Mouse (Mus musculus) 3134 (cell line): ENCODE results near the gene Cyba.

ENCODE experiments used
- DNase-seq: peaks from one replicate; pipeline ENCODE4 v3.0.0-alpha.2; 2011; ENCODE audit warnings: low spot score; ENCODE audit not compliant: insufficient read length; ENCODE audit errors: extremely low read depth

Cyba gene

DNA sequence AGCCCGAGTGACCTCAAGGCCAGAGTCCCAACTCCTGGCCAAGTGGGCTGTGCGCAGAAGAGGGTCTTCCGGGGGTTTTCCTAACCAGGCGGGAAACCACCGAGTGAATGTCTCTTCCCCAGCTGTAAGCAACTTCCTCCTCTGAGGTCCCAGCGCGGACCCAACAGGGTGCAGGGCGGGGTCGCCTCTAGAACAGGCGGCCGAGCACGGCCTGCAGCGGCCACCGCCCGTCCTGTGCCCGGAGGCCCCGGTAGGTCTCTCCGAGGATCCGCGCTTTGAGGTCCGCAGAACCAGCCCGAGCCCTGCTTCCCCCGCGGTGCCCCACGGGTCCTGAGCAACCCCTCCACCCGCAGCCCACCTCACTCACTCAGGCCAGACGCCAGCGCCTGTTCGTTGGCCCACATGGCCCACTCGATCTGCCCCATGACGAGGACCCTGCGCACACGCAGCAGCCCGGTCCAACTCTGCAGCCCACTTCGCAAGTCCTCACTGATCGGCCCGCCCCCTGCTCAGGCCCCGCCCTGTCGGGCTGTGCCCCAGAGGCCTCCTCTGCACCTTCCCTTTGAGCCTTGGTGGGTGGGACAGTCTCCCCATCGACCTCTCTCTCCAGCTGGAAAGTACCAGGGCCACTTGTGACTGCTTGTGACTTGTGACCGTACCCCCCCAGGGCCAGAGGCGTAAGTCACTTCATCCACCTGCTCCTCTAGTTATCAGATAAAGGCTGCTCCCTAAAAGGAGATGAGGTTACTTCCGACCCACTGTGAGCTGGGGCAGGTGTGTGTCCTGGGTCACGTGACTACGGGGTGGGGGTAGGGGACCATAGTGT lies at the start of gene Cyba:
Gene Cyba (minus strand): TSS at position 488 of the 826 bp plus-strand sequence.
- peak; percentile 29 for DNase-seq

DNA sequence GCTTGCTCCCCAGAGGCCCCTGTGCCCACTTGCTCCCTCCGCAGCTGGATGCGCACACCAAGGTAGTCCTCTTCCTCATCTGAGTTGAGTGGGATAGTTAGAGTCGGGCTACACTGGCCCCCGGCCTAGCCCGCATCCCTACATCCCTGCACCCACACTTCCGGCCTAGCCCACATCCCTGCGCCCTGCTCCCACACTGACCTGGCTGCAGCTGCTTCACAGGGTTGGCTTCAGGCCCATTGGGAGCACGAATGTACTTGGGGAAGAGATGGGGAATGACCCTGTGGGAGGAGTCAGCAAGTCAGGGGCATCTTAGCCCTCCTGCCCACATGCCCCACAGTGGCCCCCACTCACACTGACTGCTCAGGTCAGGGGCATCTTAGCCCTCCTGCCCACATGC lies 49.7 kb upstream of the Cyba start:
- DNase-seq, result no peak

DNA sequence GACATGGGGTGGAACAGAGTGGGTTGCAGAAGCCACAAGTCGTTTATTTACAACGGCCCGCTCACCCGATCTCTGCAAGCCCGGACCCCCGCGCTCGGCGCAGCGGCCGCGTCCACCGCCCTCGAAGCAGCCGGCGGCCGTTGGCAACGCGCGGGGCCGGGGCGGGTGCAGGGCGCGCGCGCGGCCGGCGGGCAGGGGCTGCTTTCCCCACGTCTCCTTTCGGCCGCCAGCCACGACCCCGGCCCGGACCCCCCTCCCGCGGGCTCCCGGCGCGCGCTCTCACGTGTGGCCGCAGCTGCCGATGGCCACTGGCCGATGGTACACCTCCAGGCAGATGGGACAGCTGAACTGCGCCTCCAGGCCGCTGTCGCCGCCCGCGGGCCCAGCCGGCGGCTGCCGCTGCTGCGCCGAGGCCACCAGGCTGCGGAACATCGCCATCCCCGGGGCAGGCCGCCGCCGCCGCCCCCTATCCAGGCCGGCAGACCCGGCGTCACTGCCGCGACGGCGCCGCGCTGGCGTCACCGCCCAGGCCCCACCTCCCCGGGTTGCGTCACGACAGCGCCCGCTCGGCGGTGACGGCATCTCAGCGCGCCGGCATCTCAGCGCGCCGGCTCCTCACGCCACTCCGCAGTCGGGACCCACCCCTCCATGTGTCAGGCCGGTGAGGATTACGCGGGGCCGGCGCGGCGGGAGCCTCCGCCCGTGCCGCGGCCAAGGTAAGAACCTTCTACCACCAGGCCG lies 43.0 kb upstream of the Cyba start, which contains the start of the genes Rnf166 and Ctu2:
Gene Rnf166 (minus strand): TSS at position 485 of the 741 bp plus-strand sequence.
Gene Ctu2 (plus strand): TSS at position 564 of the 741 bp plus-strand sequence.
- DNase-seq, result peak; percentile 83

DNA sequence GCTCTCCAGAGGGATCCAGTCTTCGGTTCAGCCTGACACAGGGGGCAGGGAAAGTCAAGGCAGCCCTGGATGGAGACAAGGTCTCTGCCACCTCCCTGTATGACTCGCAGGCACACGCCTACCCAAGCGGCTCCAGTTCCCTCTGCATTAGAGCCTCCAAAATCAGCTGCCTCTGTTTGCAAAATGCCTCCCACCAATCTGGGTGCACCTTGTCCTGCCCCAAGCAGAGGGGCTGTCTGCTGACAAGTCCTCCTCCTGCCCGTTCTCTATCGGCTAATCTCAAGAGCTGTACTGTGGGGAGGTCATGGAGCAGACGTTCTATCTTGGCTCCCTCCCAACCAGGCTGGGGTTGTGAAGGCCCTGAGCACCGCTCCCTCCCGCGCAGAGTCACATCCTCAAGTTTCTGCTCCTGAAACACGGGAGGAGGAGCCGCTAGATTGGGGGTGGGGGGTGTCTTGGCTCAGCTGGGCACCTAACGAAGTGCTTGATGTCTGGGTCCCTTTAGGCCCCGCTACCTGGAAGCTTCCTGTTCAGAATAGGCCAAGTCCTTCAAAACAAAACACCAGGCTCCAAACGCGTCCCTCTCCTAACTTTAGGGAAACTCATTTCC lies 42.3 kb upstream of the Cyba start:
- peak; percentile 49 for DNase-seq

GRCm38 (mm10) chr8:122473911-122474421 lies 41.2 kb upstream of the Cyba start:
- no peak for DNase-seq

DNA sequence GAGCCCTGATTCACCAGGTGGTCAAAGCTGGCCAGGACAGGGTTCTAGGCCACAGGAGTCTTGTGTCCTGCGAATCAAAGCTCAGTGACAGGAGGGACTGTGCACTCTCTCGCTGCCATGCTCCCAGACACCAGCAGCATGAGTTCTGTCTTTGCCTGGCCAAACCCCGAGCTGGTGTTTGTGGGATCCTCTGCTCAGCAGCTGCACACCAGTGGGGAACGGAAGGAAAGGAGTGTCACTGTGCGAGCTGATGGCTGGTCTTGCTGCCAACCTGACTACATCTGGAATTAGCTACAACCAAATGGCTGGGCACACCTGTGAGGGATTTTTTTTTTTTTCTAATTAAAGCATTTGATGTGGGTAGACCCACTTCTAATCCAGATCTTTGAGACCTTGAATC lies 38.0 kb upstream of the Cyba start:
- DNase-seq, result no peak

DNA sequence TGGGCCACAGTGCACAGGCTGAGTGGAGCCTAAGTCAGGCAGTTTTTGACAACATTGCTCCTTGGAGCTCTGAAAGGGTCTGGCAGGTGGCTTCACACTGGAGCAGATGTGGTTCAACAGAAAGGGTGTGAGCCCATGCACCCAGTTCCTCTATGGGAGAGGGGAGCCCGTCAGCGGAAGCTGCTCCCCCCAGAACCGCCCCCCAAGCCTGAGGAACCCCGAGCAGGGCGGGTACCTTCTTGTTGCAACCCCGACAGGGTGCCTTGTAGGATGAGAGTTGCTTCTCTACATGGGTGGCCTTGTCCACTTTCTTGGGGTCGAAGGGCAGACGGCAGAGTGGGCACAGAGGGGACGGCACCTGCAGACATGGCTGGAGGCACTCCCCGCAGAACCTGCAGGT lies 37.2 kb upstream of the Cyba start:
- no peak for DNase-seq

GRCm38 (mm10) chr8:122469407-122469806 lies 36.7 kb upstream of the Cyba start:
- no peak for DNase-seq

GRCm38 (mm10) chr8:122467816-122468215 lies 35.1 kb upstream of the Cyba start:
- DNase-seq, result no peak

DNA sequence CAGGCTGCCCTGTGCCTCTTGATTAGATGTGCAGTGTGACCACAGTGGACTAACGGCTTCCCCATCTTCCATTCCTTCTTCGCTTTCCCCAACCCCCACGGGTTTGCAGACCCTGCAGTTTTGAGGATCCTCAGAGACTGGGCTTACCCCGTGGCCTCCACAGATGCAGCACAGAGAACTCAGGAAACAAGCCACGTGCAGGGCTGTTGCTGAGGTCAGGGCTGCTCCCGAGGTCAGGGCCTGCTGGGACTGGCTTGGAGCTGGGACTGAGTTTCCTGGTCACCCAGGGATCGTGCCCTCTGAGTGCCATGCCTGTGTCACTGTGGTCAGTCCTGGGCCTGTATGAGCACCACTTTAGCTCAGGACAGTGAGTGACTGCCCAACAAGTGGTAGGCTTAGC lies 32.3 kb upstream of the Cyba start:
- DNase-seq, result no peak

DNA sequence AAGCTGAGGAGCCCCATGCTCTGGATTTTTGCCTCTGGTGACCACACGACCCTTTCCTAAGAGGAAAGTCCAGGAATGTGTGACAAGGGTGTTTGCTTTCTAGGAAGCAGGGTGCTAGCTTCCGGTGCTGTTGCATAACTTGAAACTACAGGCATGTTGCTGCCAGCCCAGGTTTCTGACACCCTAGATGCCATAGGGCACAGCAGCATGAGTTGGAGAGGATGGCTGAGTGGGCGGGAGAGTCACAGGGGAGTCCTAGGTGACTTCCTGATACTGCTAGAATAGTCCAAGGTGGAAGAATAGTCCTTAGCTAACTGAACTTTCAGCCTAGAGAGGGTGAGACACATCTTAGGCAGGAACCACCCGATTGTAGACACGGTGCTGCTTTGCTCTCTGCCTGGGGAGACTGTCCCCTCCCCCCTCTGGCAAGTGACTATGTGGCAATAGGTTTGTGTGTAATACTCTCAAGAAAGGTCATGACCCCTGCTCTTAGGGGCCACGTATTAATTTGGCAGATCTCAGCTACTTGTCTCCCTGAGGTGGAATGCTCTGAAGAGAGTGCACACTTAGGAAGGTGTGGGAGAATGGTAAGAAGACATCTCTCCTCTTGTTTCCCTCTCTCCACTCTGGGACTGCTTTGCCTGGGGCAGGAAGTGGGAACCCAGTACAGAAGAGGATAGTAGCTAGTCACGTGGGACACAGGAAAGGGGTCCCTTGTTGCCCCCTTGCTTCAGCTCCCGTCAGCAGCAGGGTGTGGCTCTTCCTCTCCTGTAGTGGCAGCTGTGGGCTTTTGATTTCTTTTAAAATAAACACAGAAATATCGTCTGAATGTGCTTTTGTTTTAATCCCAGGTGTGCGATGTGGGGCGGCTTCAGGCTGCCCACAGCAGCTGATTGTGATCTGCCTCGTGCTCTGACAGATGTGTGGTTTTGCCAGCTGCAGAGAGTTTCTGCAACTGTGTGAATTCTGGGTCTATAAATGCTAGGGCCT lies 31.2 kb upstream of the Cyba start:
- no peak for DNase-seq

DNA sequence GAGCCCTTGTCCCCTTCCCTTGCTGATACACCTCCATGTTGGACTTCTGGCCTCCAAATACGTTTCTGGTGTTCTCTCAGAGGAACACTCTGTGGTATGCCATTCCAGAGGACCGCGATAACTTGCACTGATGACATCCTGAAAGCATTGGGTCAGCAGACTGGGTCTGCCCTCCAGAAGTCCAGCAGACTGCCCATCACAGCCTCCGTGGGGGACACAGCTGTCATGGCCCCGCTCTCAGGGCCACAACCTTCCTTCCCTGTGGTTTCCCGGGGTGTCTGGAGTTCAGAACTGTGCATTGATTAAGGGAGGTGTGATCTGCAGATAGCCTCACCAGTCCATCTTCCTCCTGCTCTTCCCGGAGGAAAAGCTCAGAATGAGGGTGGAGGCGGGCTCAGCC lies 29.8 kb upstream of the Cyba start:
- DNase-seq, result no peak

DNA sequence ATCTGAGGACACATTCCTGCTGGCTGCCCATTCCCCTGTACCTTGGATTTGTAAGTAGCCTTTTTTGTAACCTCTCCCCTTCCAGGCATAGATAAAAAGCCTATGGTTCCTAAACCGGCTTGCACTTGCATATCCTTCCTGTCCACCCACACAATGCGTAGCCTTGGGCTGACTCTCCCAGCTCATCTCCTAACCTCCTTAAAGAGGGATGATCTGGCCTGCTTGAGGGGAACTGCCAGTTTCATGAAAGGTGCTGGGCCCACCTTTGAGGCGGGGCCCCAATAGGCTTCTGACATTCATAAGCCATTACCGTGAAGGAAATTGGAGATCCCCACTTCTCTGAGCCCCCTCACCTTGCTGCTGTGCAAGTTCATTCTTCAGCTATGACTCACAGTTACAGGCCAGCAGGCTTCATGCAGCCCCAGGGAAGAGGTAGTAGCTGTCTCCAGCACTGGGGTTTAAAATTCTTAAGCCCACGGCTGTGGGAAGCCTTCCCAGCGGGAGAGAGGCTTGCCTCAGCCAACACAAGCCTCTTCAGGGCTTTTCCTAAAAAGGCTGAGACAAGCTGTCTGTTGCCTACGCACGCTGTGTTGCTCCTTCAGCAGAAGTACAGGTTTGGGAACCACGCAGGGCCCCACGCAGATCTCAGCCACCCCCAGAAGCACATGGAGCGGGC lies 28.9 kb upstream of the Cyba start:
- DNase-seq, result peak; percentile 51

- peak; percentile 53 for DNase-seq
These were observed 28.1 kb upstream of the Cyba start, which contains the start of gene Snai3 for GRCm38 (mm10) chr8:122460524-122461472. Snai3 (minus strand) TSS chr8:122460733.

DNA sequence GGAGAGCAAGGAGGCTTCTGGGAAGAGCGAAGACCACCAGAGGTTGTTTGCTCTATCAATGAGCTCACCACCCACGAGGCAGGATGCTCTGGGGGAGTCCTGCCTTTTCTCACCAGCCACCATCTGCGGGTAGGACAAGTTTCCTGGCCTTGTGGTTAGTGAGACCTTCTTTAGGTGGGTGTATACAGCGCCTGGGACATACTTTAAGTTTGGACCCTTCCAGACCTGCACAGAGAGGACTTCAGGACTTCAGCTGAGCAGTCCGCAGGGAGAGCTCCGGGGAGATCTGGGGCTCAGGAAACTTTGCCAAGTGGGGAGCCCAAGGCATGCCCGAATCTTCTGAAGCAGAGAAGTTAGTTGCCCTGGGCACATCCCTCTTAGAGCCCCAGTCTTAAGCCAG lies 27.3 kb upstream of the Cyba start:
- no peak for DNase-seq

DNA sequence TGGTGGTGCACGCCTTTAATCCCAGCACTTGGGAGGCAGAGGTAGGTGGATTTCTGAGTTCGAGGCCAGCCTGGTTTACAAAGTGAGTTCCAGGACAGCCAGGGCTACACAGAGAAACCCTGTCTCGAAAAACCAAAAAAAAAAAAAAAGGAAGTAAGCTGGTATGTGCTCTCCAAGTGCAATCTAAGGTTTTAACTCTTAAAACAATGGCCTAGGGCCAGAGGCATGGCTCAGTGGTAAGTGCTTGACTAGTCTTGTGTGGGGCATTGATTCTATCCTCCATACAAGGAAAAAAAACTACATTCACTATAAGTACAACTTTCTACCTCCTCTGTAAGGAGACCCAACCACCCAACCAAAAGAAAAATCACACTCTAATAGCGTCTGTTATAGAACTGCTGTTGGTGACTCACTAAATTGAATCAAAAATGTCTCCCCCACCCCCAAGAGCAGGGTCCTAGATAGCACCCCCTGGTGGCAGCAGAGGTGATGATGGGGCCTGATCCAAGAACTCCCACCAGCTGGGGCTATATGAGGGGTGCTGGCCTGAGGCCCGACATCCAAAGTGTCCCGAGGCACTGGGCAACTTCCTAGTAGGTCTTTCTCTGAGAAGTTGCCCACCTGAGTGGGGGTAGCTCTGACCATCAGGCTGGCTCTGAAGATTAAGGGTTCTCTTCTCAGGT lies 26.6 kb upstream of the Cyba start:
- no peak for DNase-seq

DNA sequence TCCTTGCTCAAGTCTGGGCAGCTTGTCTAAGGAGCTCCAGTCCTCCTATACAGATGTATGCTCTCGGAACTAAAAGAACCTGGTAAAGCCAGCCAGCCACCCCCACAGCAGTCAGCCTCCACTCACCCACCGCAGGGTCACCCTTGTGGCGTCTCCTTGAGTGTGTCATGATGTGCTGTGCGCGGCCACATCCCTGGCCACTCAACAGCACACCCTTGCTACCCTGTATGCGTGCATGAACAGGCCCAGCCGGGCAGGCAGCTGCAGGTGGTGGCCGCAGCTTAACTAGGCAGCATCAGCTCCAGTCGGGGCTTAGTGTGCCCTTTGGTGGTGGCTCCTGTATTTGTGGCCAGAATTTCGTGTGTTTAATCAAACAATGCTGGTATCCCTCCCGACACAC lies 24.4 kb upstream of the Cyba start:
- DNase-seq, result peak; percentile 59

DNA sequence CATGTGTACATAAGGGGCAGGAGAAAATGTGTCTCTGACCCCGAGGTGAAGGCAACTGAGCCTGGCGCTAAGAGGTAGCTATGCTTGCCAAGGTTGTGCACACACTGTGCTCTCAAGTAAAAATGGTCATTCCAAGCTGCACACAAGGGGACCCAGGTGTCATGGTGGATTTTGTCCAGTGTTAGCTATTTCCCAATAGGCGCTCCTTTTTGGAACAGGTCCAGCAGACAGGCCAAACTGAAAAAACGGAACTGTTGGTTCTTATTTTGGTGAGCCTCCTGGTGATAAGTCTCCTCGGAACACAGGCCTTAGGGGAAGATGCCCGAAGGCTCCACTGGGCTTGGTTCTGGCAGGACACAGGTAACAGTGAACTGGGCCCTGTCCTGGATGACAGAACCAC lies 21.7 kb upstream of the Cyba start:
- no peak for DNase-seq
